Mouse (Mus musculus) testis, adult 2 months (tissue): ENCODE measurements around the gene Agpat4. TPM values are rescaled to one million over a fixed set of nuclear protein-coding genes. Genes with fewer than 3 reads are reported as not detected.

Experiments
- H3K27ac ChIP-seq: fragments of 200-500 bp; 2 replicates; pipeline ENCODE4 v1.5.1; 2012; ENCODE audit warnings: low read depth, low read length; ENCODE audit not compliant: control insufficient read depth, insufficient read depth
- H3K27me3 ChIP-seq: fragments of 200-500 bp; 2 replicates; pipeline ENCODE4 v1.6.1; 2012; ENCODE audit warnings: mild to moderate bottlenecking, low read length, moderate library complexity; ENCODE audit not compliant: control insufficient read depth, insufficient read depth
- H3K36me3 ChIP-seq: fragments of 200-500 bp; 2 replicates; pipeline ENCODE4 v1.6.1; 2012; ENCODE audit warnings: mild to moderate bottlenecking, low read length; ENCODE audit not compliant: control insufficient read depth, insufficient read depth
- H3K4me1 ChIP-seq: fragments of 200-500 bp; 2 replicates; pipeline ENCODE4 v1.6.1; 2012; ENCODE audit warnings: low read length; ENCODE audit not compliant: control insufficient read depth, insufficient read depth
- H3K4me3 ChIP-seq: fragments of 200-500 bp; 2 replicates; pipeline ENCODE4 v1.5.1; 2012; ENCODE audit warnings: low read depth, mild to moderate bottlenecking, low read length, moderate library complexity, mixed read lengths; ENCODE audit not compliant: control insufficient read depth
- CTCF ChIP-seq: fragments of 200-500 bp; IDR thresholded peaks from 2 replicates; pipeline ENCODE4 v1.5.1; 2012; ENCODE audit warnings: low read depth, mild to moderate bottlenecking, inconsistent platforms, low read length, moderate library complexity; ENCODE audit not compliant: control insufficient read depth, insufficient read depth, insufficient replicate concordance
- POLR2A ChIP-seq: fragments of 200-500 bp; IDR thresholded peaks from 2 replicates; pipeline ENCODE4 v1.6.1; 2012; ENCODE audit warnings: low read depth, mild to moderate bottlenecking, inconsistent platforms, low read length, moderate library complexity; ENCODE audit not compliant: control insufficient read depth
- polyA plus RNA-seq: library from polyadenylated mRNA; depleted of rRNA; stranded (reverse); fragments of >200 nt; gene quantifications from 2 replicates; pipeline ENCODE4 v1.2.3, GENCODE M21; 2012

Agpat4 gene
- polyA plus RNA-seq, 1 experiment, result 18.4 TPM

DNA sequence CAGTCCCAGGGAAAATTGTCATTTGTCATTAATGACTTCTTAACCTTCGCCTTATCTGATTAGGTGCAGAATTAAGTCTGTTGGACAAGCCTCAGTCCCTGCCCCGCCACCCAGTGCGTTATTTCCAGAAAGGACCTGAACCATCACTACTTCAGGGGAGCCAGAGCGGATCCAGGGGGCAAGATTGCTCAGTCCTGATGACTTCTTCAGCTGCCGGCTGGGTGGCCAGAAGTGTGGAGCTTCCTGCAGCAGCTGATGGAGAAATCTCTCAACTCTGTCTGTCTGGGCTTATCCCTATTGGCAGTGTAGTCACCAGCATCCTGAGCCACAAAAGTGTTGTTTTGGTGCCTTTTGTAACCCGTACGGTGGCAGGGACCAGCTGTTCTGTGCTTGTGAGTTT, 60.8 kb downstream of the Agpat4 start:
- H3K4me3 ChIP-seq, result no peak overlapping the region
- H3K4me1 ChIP-seq, result no peaks in the 10 kb centered on the region
- H3K27me3 ChIP-seq, result no peaks in the 10 kb centered on the region
- no peak for TF ChIP-seq POLR2A
- no peak for TF ChIP-seq CTCF
- no peaks in the 10 kb centered on the region for H3K36me3 ChIP-seq
- H3K27ac ChIP-seq, result no peak overlapping the region

DNA sequence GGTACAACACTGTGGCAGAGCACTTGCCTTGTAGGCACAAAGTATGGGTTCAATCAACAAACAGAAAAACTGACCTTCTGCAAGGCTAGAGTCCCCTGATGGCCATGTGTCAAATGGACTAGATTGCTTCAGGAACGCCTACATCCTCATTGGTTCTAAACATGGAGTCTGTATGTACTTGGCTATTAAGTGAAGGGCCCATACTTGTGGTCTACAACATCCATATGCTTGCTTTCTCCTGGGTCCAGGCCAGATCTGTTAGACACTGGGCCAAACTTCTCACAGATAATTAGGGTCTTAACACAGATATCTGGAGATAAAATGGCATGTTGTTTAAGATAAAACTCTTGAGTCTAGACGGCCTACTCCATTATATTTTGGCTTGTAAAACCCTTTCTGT, 61.3 kb downstream of the Agpat4 start:
- no peaks in the 10 kb centered on the region for H3K4me1 ChIP-seq
- no peak overlapping the region for H3K4me3 ChIP-seq
- H3K27me3 ChIP-seq, result no peaks in the 10 kb centered on the region
- no peaks in the 10 kb centered on the region for H3K36me3 ChIP-seq
- TF ChIP-seq POLR2A (no peak), CTCF (no peak)
- H3K27ac ChIP-seq, result no peak overlapping the region

DNA sequence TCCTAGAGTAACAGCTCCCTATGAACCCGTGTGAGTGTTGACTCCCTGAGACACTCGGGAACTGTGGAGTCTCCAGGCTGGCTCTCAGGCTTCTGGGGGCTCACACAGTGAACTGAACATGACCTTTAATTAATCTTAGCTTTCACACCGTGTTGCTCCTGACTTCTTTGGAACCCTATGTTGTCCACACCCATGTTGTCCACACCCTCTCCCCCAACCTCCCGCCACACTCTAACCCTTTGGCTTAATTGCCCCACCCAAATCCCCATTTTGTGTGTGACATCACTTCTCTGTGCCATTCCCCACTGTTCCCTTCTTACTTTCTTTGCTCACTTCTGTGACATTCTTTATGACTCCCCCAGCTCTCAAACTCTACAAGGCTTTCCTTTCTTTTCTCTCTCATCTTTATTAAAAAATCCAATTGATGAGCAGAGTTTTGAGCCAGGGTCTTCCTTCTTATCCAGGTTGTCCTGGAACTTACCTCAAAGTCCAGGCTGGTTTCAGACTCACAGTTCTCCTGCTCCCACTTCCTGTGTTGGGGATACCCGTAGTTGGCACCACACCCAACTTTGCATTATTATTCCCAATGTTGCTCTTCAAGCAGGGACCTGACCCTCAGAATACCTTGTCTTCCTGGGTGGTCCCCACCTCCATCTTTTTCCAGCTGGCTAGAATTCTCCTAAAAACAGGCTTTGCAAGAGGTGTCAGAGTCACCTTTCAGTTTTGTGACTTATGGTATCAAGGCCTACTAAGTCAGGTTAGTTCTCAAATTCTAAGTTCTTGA, 64.4 kb downstream of the Agpat4 start:
- no peak for TF ChIP-seq POLR2A
- no peak for TF ChIP-seq CTCF
- Histone ChIP-seq H3K27me3 (no peaks in the 10 kb centered on the region), H3K4me1 (no peaks in the 10 kb centered on the region), H3K36me3 (no peaks in the 10 kb centered on the region), H3K4me3 (no peak overlapping the region), H3K27ac (no peak overlapping the region)

DNA sequence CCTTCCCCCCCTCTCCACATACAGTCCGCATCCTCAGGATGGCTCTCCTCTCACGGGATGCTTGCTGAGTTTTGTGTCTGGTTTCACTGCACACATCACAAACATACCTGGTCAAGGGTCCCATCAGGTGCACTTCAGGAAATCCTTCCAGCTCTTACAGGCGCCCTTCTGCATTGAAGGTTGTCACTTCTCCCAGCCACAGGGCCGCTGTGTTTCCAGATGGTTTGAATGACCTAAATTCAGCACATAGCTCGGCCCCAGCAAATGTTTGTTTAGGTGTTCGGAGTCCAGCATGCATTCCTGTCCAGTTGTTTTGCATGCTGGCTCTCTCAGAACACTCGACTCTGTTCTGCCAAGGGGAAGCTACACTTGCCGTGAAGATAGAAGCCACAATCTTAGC, 65.8 kb downstream of the Agpat4 start:
- no peaks in the 10 kb centered on the region for H3K4me1 ChIP-seq
- TF ChIP-seq CTCF (no peak), POLR2A (no peak)
- no peaks in the 10 kb centered on the region for H3K36me3 ChIP-seq
- H3K4me3 ChIP-seq, result no peak overlapping the region
- H3K27me3 ChIP-seq, result no peaks in the 10 kb centered on the region
- H3K27ac ChIP-seq, result no peak overlapping the region

DNA sequence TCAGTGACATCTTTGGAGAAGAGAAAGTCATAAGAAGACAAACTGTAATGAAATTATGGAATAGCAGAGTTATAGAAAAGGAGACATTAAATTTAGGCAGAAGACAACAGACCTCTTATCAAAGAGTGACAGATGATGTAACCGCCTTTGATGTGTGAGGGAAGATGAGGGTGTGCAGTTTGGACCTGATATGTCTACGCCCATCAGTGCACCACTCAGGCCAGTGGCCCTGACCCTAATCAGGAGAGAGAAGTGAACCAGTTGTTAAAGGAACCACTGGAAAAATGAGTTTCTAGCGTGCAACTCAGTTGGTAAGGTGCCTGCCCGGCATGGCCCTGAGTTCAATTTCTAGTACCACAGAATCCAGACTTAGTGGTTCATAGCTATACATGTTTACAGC, 67.4 kb downstream of the Agpat4 start:
- TF ChIP-seq CTCF (no peak), POLR2A (no peak)
- Histone ChIP-seq H3K36me3 (no peaks in the 10 kb centered on the region), H3K27me3 (no peaks in the 10 kb centered on the region), H3K27ac (no peak overlapping the region), H3K4me3 (no peak overlapping the region), H3K4me1 (no peaks in the 10 kb centered on the region)

DNA sequence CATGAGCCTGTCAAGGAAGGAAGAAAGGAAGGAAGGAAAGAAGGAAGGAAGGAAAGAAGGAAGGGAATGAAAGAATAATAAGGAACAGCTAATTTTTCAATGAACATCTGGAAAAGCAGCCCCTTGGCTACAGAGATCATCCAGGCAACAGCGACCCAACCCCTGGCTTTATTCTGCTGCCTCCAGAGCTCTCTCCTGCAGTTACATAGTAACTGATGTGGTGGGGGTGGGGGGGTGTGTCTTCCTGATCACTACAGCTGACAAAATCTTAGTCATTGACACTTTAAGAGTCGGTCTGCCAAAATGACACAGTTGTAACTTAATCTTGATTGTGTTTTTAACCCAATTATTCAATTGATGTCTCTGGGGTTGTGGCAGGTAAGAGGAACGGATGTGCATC, 67.8 kb downstream of the Agpat4 start:
- no peaks in the 10 kb centered on the region for H3K4me1 ChIP-seq
- H3K27ac ChIP-seq, result no peak overlapping the region
- TF ChIP-seq POLR2A, result no peak
- no peak for TF ChIP-seq CTCF

DNA sequence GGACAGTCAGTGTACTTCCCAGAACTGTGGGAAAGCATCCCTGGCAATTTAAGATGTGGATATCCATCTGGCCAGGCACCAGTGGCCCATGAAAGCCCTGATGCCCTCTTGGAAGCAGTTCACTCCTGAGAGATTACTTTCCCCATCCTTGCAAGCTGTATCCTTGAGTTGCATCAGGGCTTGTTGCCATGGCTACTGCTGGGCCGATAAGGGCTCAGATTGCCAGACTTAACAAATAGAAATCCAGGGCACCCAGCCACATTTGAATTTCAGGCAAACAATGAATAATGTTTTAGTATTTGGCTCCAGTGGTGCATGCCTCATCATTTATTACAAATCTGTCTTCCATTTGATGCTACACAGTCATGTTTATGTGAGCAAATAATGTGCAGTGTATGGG, 69.3 kb downstream of the Agpat4 start:
- no peaks in the 10 kb centered on the region for H3K36me3 ChIP-seq
- H3K4me3 ChIP-seq, result no peak overlapping the region
- TF ChIP-seq POLR2A, result no peak
- no peak for TF ChIP-seq CTCF

More for the DNA sequence above, 67.8 kb downstream of the Agpat4 start:
- no peaks in the 10 kb centered on the region for H3K36me3 ChIP-seq
- H3K4me3 ChIP-seq, result no peak overlapping the region
- H3K27me3 ChIP-seq, result no peaks in the 10 kb centered on the region

More for the DNA sequence above, 69.3 kb downstream of the Agpat4 start:
- Histone ChIP-seq H3K4me1 (no peaks in the 10 kb centered on the region), H3K27me3 (no peaks in the 10 kb centered on the region), H3K27ac (no peak overlapping the region)
